ENCODE assay signal across 32 mouse cellular contexts in genomic region chr17:24006930-24007329, GRCm38 (mm10). TPM values are rescaled to one million over a fixed set of nuclear protein-coding genes. Genes with fewer than 3 reads are reported as not detected.
DNase-seq lines count a peak whose midpoint lies in the region; ATAC-seq and TF ChIP-seq lines count a peak whose summit lies in the region.
"Had no signal": no experiment of that assay in that cellular context is flagged by ENCODE, and none has a peak within 500 bp of the region (broad histone marks: within the 10 kb centered on the region; RNA-seq: fewer than 3 reads in every experiment).

No protein-coding gene starts in this region.

- H3K4me1 ChIP-seq in bone marrow macrophage, adult 2 months (ENCODE audit: control insufficient read depth, insufficient read depth, low read length), result peaks cover 29% of the 10 kb centered on the region
- no peaks in the 10 kb centered on the region for H3K4me1 ChIP-seq in forebrain, embryonic 14.5 days (ENCODE audit: control insufficient read depth, insufficient read depth, low read length)
- H3K4me1 ChIP-seq: embryonic facial prominence, embryonic 12.5 days; forebrain, embryonic 12.5 days; heart, embryonic 12.5 days; kidney, embryonic 15.5 days; limb, embryonic 13.5 days; liver, embryonic 15.5 days had no signal

- no peaks in the 10 kb centered on the region for H3K27me3 ChIP-seq in forebrain, embryonic 14.5 days (replicated peaks; ENCODE audit: control insufficient read depth, insufficient read depth, low read length)
- H3K27me3 ChIP-seq: embryonic facial prominence, embryonic 12.5 days; forebrain, embryonic 12.5 days; kidney, embryonic 15.5 days; limb, embryonic 13.5 days; liver, embryonic 15.5 days had no signal

- TF ChIP-seq POLR2A in bone marrow macrophage, adult 2 months (IDR thresholded peaks at IDR 0.05; ENCODE audit: borderline replicate concordance, low read depth, low read length), result no peak

- peak overlapping the region; percentile 15 for H3K4me3 ChIP-seq in bone marrow macrophage, adult 2 months (ENCODE audit: insufficient read depth, low read length)
- H3K4me3 ChIP-seq in macrophage (ENCODE audit: inconsistent target), result no peak overlapping the region
- H3K4me3 ChIP-seq in forebrain, embryonic 14.5 days (ENCODE audit: low read depth, low read length), result no peak overlapping the region
- H3K4me3 ChIP-seq: embryonic facial prominence, embryonic 12.5 days; forebrain, embryonic 12.5 days; heart, embryonic 12.5 days; kidney, embryonic 15.5 days; limb, embryonic 13.5 days; liver, embryonic 15.5 days had no signal

- no peak for TF ChIP-seq CTCF in bone marrow macrophage, adult 2 months (IDR thresholded peaks at IDR 0.05; ENCODE audit: low read depth, low read length)

- 7% methylated on average over 2 of the region's 2 CpGs for WGBS in macrophage (ENCODE audit: missing documents)
- 43% methylated on average over 2 of the region's 2 CpGs for WGBS in forebrain, embryonic 14.5 days

- H3K79me2 ChIP-seq in macrophage (ENCODE audit: inconsistent target), result no peaks in the 10 kb centered on the region

- no peak overlapping the region for H3K4me2 ChIP-seq in forebrain, embryonic 14.5 days (ENCODE audit: low read length)
- H3K4me2 ChIP-seq: embryonic facial prominence, embryonic 12.5 days; forebrain, embryonic 12.5 days; heart, embryonic 12.5 days; kidney, embryonic 15.5 days; limb, embryonic 13.5 days; liver, embryonic 15.5 days had no signal

- peak overlapping the region; percentile 97 for H3K27ac ChIP-seq in bone marrow macrophage, adult 2 months (ENCODE audit: insufficient read depth, low read depth, low read length)
- H3K27ac ChIP-seq in macrophage, result peak overlapping the region; percentile 97
- H3K27ac ChIP-seq in forebrain, embryonic 14.5 days (ENCODE audit: low read depth, low read length), result no peak overlapping the region
- H3K27ac ChIP-seq: embryonic facial prominence, embryonic 12.5 days; forebrain, embryonic 12.5 days; hindbrain, postnatal 0 days; kidney, embryonic 15.5 days; limb, embryonic 13.5 days; liver, embryonic 15.5 days had no signal

- no peaks in the 10 kb centered on the region for H3K9me3 ChIP-seq in forebrain, embryonic 14.5 days (replicated peaks; ENCODE audit: control insufficient read depth, low read length)
- H3K9me3 ChIP-seq: embryonic facial prominence, embryonic 12.5 days; forebrain, embryonic 12.5 days; heart, embryonic 12.5 days; kidney, embryonic 15.5 days; liver, embryonic 15.5 days had no signal

- peak; percentile 15 for DNase-seq in lung, postnatal 25 days (ENCODE audit: low spot score)
- no peak for DNase-seq in lung, postnatal 36 days
- no peak for DNase-seq in forebrain, embryonic 14.5 days (ENCODE audit: low spot score)
- DNase-seq in thymus, postnatal 10 days (ENCODE audit: low spot score in 2 of 2), result no peak
- no peak for DNase-seq in lung, postnatal 14 days
- DNase-seq: cerebellum, adult 11-12 months; cerebellum, postnatal 10 days; gastrocnemius, postnatal 10 days; kidney, adult 11 months; kidney, postnatal 36 days; right cerebral cortex, postnatal 4 days; thymus, postnatal 25 days had no signal

- no peak for ATAC-seq in forebrain, embryonic 14.5 days
- ATAC-seq: hindbrain, postnatal 0 days; midbrain, embryonic 16.5 days had no signal

- no peaks in the 10 kb centered on the region for H3K36me3 ChIP-seq in macrophage (ENCODE audit: inconsistent target)
- H3K36me3 ChIP-seq in forebrain, embryonic 14.5 days (ENCODE audit: control insufficient read depth, insufficient read depth, low read length), result no peaks in the 10 kb centered on the region
- H3K36me3 ChIP-seq: embryonic facial prominence, embryonic 12.5 days; forebrain, embryonic 12.5 days; heart, embryonic 12.5 days; kidney, embryonic 15.5 days; limb, embryonic 13.5 days; liver, embryonic 15.5 days had no signal

- H3K9ac ChIP-seq in forebrain, embryonic 14.5 days (ENCODE audit: low read length), result no peak overlapping the region
- H3K9ac ChIP-seq: embryonic facial prominence, embryonic 12.5 days; forebrain, embryonic 12.5 days; heart, embryonic 12.5 days; kidney, embryonic 15.5 days; limb, embryonic 13.5 days; liver, embryonic 15.5 days had no signal

RNA-seq across cellular contexts. Expression of gene Prss22, which starts 9.0 kb away (rescaled TPM):
- not detected in 2 replicates for polyA plus RNA-seq in bone marrow macrophage, adult 2 months (2012; ENCODE audit: insufficient read depth, insufficient read length, missing spikeins)
- total RNA-seq in macrophage (2018; cell fraction: chromatin; rRNA removed), result not detected
- not detected for total RNA-seq in macrophage (2018; cell fraction: cytosol; rRNA removed)
- under 1 TPM in 1 of 26 experiments, not detected in 25; 0.48 TPM for total RNA-seq in macrophage (2018; cell fraction: nucleus; rRNA removed)
- polyA plus RNA-seq in macrophage (2018), result not detected in 3 replicates
- polyA plus RNA-seq in forebrain, embryonic 14.5 days (2014; fragmentation: Nextera tagmentation; extraction: Ambion mirVana), result not detected in 2 replicates
- total RNA-seq: adrenal gland, postnatal 25 days; gastrocnemius, postnatal 10 days; heart, adult 18-20 months; heart, postnatal 10 days had no signal
- polyA plus RNA-seq: hindbrain, postnatal 0 days; liver, embryonic 15.5 days; midbrain, embryonic 16.5 days; neural tube, embryonic 14.5 days had no signal

RNA-seq across cellular contexts. Expression of gene Prss30, which starts 26.6 kb away (rescaled TPM):
- polyA plus RNA-seq in bone marrow macrophage, adult 2 months (2012; ENCODE audit: insufficient read depth, insufficient read length, missing spikeins), result 0.44 and 1.7 TPM in 2 replicates
- total RNA-seq in macrophage (2018; cell fraction: chromatin; rRNA removed), result not detected
- under 1 TPM in 3 of 26 experiments, not detected in 23; 0.09 to 0.24 (median 0.12) TPM for total RNA-seq in macrophage (2018; cell fraction: cytosol; rRNA removed)
- total RNA-seq in macrophage (2018; cell fraction: nucleus; rRNA removed), result under 1 TPM in 1 of 26 experiments, not detected in 25; 0.51 TPM
- 0.19 to 0.33 TPM in 2 of 3 replicates, not detected in the other for polyA plus RNA-seq in macrophage (2018)
- not detected in 2 replicates for polyA plus RNA-seq in forebrain, embryonic 14.5 days (2014; fragmentation: Nextera tagmentation; extraction: Ambion mirVana)
- total RNA-seq: gastrocnemius, postnatal 10 days; heart, adult 18-20 months; heart, postnatal 10 days; hindbrain, postnatal 0 days had no signal
- polyA plus RNA-seq: embryonic facial prominence, embryonic 12.5 days; forebrain, embryonic 12.5 days; heart, embryonic 12.5 days; hindbrain, embryonic 11.5 days; hindbrain, postnatal 0 days; limb, embryonic 13.5 days; lung, embryonic 16.5 days had no signal

RNA-seq across cellular contexts. Expression of gene Prss27, which starts 31.0 kb away (rescaled TPM):
- not detected in 2 replicates for polyA plus RNA-seq in bone marrow macrophage, adult 2 months (2012; ENCODE audit: insufficient read depth, insufficient read length, missing spikeins)
- total RNA-seq in macrophage (2018; cell fraction: chromatin; rRNA removed), result not detected
- total RNA-seq in macrophage (2018; cell fraction: cytosol; rRNA removed), result not detected
- under 1 TPM in 1 of 26 experiments, not detected in 25; 0.58 TPM for total RNA-seq in macrophage (2018; cell fraction: nucleus; rRNA removed)
- polyA plus RNA-seq in macrophage (2018), result not detected in 3 replicates
- polyA plus RNA-seq in forebrain, embryonic 14.5 days (2014; fragmentation: Nextera tagmentation; extraction: Ambion mirVana), result not detected in 2 replicates
- total RNA-seq: gastrocnemius, postnatal 10 days; heart, adult 18-20 months; heart, postnatal 10 days; hindbrain, postnatal 0 days; layer of hippocampus, adult 8-10 months; left cerebral cortex, postnatal 14 days had no signal
- polyA plus RNA-seq: frontal cortex, adult 2 months; hindbrain, postnatal 0 days; liver, embryonic 15.5 days had no signal

RNA-seq across cellular contexts. Expression of gene Sbpl, which starts 51.9 kb away (rescaled TPM):
- not detected in 2 replicates for polyA plus RNA-seq in bone marrow macrophage, adult 2 months (2012; ENCODE audit: insufficient read depth, insufficient read length, missing spikeins)
- not detected for total RNA-seq in macrophage (2018; cell fraction: chromatin; rRNA removed)
- not detected for total RNA-seq in macrophage (2018; cell fraction: cytosol; rRNA removed)
- total RNA-seq in macrophage (2018; cell fraction: nucleus; rRNA removed), result not detected
- not detected in 3 replicates for polyA plus RNA-seq in macrophage (2018)
- not detected in 2 replicates for polyA plus RNA-seq in forebrain, embryonic 14.5 days (2014; fragmentation: Nextera tagmentation; extraction: Ambion mirVana)
- total RNA-seq: adrenal gland, postnatal 25 days; gastrocnemius, postnatal 10 days; heart, adult 18-20 months; heart, postnatal 10 days; hindbrain, postnatal 0 days; layer of hippocampus, adult 8-10 months; left cerebral cortex, postnatal 14 days had no signal
- polyA plus RNA-seq: C2C12; embryonic facial prominence, embryonic 12.5 days; forebrain, embryonic 12.5 days; frontal cortex, adult 2 months; heart, embryonic 12.5 days; hindbrain, embryonic 11.5 days; hindbrain, postnatal 0 days; kidney, embryonic 15.5 days; limb, embryonic 13.5 days; liver, embryonic 15.5 days; lung, embryonic 16.5 days; midbrain, embryonic 16.5 days; neural tube, embryonic 14.5 days had no signal
